Mouse (Mus musculus) hindbrain, embryonic 15.5 days (tissue): ENCODE results near the gene Apobec1. TPM values are rescaled to one million over a fixed set of nuclear protein-coding genes. Genes with fewer than 3 reads are reported as not detected.
"Not testable (repeated sequence)": the region's sequence is repeated elsewhere in the genome, so short reads cannot be mapped to it uniquely, and the experiment has no call there.

Experiments used
- ATAC-seq: fragments of 200-750 bp; cut with Nextera tagmentation; 2 replicates; pipeline ENCODE4 v1.8.0; 2017; ENCODE audit warnings: low read depth, moderate number of reproducible peaks, moderate TSS enrichment; ENCODE audit not compliant: low FRiP score
- H3K27ac ChIP-seq: fragments of 300-500 bp; sonication (generic); replicated peaks from 2 replicates; pipeline ENCODE4 v1.5.1; 2015; ENCODE audit warnings: mild to moderate bottlenecking, inconsistent platforms
- H3K27me3 ChIP-seq: fragments of 300-500 bp; sonication (generic); 2 replicates; pipeline ENCODE4 v1.6.1; 2015; ENCODE audit warnings: control low read depth, inconsistent platforms
- H3K36me3 ChIP-seq: fragments of 300-500 bp; sonication (generic); 2 replicates; pipeline ENCODE4 v1.6.1; 2015; ENCODE audit warnings: control low read depth, inconsistent platforms
- H3K4me1 ChIP-seq: fragments of 300-500 bp; sonication (generic); replicated peaks from 2 replicates; pipeline ENCODE4 v1.6.1; 2015; ENCODE audit warnings: control low read depth, inconsistent platforms
- H3K4me2 ChIP-seq: fragments of 300-500 bp; sonication (generic); 2 replicates; pipeline ENCODE4 v1.6.1; 2015; ENCODE audit warnings: moderate library complexity, mild to moderate bottlenecking, inconsistent platforms
- H3K4me3 ChIP-seq: fragments of 300-500 bp; sonication (generic); 2 replicates; pipeline ENCODE4 v1.5.1; 2015; ENCODE audit warnings: mild to moderate bottlenecking, inconsistent platforms
- H3K9ac ChIP-seq: fragments of 300-500 bp; sonication (generic); 2 replicates; pipeline ENCODE4 v1.6.1; 2015; ENCODE audit warnings: inconsistent platforms
- H3K9me3 ChIP-seq: fragments of 300-500 bp; sonication (generic); 2 replicates; pipeline ENCODE4 v1.6.1; 2016; ENCODE audit warnings: control low read depth, inconsistent platforms
- WGBS: fragments of 180-500 bp; shearing (Covaris S2); methylation state at CpG from one replicate; pipeline ENCODE4 v1.1.7; 2015; 5-methylcytosine and 5-hydroxymethylcytosine counted together
- polyA plus RNA-seq: library from polyadenylated mRNA; unstranded; fragments of >200 nt; fragmentation: Nextera tagmentation; extraction: Ambion mirVana; gene quantifications from 2 replicates; pipeline ENCODE4 v1.2.1, GENCODE M21; 2015

Apobec1 gene
- polyA plus RNA-seq, 1 experiment from 2014 or later, result 1.4 TPM

- not testable (repeated sequence) for ATAC-seq, H3K4me1 ChIP-seq, H3K27me3 ChIP-seq, H3K9ac ChIP-seq, H3K4me3 ChIP-seq, H3K9me3 ChIP-seq, H3K4me2 ChIP-seq, H3K27ac ChIP-seq, H3K36me3 ChIP-seq
- 87% methylated on average over 1 of the region's 1 CpGs for WGBS
Observed at GRCm38 (mm10) chr6:122575037-122575436, 27.2 kb downstream of the Apobec1 start.

DNA sequence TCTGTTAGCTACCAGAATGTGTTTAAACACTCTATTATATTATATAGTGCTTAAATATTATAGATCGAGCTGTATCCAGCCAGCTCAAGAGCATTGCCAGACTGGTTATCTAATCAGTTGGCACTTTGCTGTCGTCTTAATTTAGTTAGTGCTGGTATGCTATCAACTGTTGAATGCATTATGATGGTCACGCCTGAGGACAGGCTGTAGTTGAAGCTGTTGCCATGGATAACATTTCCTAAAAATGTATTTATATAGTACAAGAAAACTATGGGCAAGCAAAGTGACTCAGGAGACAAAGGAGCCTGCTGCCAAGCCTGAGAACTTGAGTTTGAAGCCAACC, 30.7 kb downstream of the Apobec1 start:
- ATAC-seq, result no peak
- Histone ChIP-seq H3K9me3 (no peaks in the 10 kb centered on the region), H3K4me1 (no peaks in the 10 kb centered on the region), H3K27ac (no peak overlapping the region), H3K27me3 (no peaks in the 10 kb centered on the region), H3K4me3 (no peak overlapping the region), H3K4me2 (no peak overlapping the region), H3K36me3 (no peaks in the 10 kb centered on the region), H3K9ac (no peak overlapping the region)
- 87% methylated on average over 3 of the region's 3 CpGs for whole genome bisulfite sequencing

GRCm38 (mm10) chr6:122570695-122571616, 31.3 kb downstream of the Apobec1 start:
- no peak for ATAC-seq
- no peak overlapping the region for H3K4me2 ChIP-seq
- no peaks in the 10 kb centered on the region for H3K36me3 ChIP-seq
- H3K4me3 ChIP-seq, result no peak overlapping the region
- H3K27ac ChIP-seq, result no peak overlapping the region
- H3K9ac ChIP-seq, result no peak overlapping the region
- 72% methylated on average over 8 of the region's 8 CpGs for WGBS
- H3K27me3 ChIP-seq, result no peaks in the 10 kb centered on the region
- H3K4me1 ChIP-seq, result no peaks in the 10 kb centered on the region
- no peaks in the 10 kb centered on the region for H3K9me3 ChIP-seq

GRCm38 (mm10) chr6:122569762-122570161, 32.5 kb downstream of the Apobec1 start:
- Histone ChIP-seq H3K36me3 (no peaks in the 10 kb centered on the region), H3K27me3 (no peaks in the 10 kb centered on the region), H3K9me3 (no peaks in the 10 kb centered on the region), H3K27ac (no peak overlapping the region), H3K4me3 (no peak overlapping the region), H3K4me1 (no peaks in the 10 kb centered on the region), H3K9ac (no peak overlapping the region), H3K4me2 (no peak overlapping the region)
- ATAC-seq, result 0 out of 2 replicates have a peak, but pooled peaks have one; percentile 28
- WGBS, result 75% methylated on average over 1 of the region's 1 CpGs

DNA sequence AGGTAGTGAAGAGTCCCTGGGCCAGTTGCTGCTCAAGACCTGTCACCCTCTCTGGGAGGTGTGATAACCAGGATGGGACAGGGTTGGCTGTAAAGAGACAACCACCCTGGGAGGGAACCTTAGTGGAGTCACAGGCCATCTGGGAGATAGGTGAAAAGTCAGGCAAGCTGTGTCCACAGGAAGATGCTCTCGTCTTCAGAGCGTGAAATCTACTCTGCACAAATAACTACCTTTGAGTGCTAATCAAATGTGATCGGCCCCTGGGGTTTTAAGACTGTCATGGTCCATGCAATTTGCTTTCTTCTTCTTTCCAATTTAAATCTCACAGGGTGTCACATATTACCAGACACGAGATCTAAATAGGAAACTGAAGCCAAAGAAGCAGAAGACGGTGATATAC, 33.1 kb downstream of the Apobec1 start:
- 56% methylated on average over 5 of the region's 5 CpGs for WGBS
- Histone ChIP-seq H3K4me1 (no peaks in the 10 kb centered on the region), H3K36me3 (no peaks in the 10 kb centered on the region), H3K27ac (no peak overlapping the region), H3K9ac (no peak overlapping the region), H3K9me3 (no peaks in the 10 kb centered on the region), H3K27me3 (no peaks in the 10 kb centered on the region), H3K4me2 (no peak overlapping the region), H3K4me3 (no peak overlapping the region)
- ATAC-seq, result no peak

GRCm38 (mm10) chr6:122565070-122565784, 37.0 kb downstream of the Apobec1 start:
- ATAC-seq, result no peak
- Histone ChIP-seq H3K9me3 (no peaks in the 10 kb centered on the region), H3K36me3 (no peaks in the 10 kb centered on the region), H3K4me3 (no peak overlapping the region), H3K4me1 (0 out of 2 replicates have a peak, but pooled peaks cover 2% of the 10 kb centered on the region), H3K27me3 (no peaks in the 10 kb centered on the region), H3K9ac (no peak overlapping the region), H3K27ac (no peak overlapping the region), H3K4me2 (no peak overlapping the region)
- 93% methylated on average over 9 of the region's 9 CpGs for WGBS

- no peak overlapping the region for H3K9ac ChIP-seq
- no peak overlapping the region for H3K27ac ChIP-seq
- peak overlapping the region; percentile 38 for H3K4me2 ChIP-seq
- 0 out of 2 replicates have a peak, but pooled peaks cover 5% of the 10 kb centered on the region for H3K4me1 ChIP-seq
- peak; percentile 46 for ATAC-seq
- WGBS, result 4% methylated on average over 6 of the region's 6 CpGs
- H3K27me3 ChIP-seq, result no peaks in the 10 kb centered on the region
- H3K36me3 ChIP-seq, result no peaks in the 10 kb centered on the region
- H3K9me3 ChIP-seq, result no peaks in the 10 kb centered on the region
- no peak overlapping the region for H3K4me3 ChIP-seq
Observed at GRCm38 (mm10) chr6:122562463-122562862, 39.8 kb downstream of the Apobec1 start.

GRCm38 (mm10) chr6:122561005-122561404, 41.2 kb downstream of the Apobec1 start:
- Histone ChIP-seq H3K27ac (no peak overlapping the region), H3K4me1 (0 out of 2 replicates have a peak, but pooled peaks cover 9% of the 10 kb centered on the region), H3K9me3 (no peaks in the 10 kb centered on the region), H3K4me2 (peak overlapping the region; percentile 43; the same call in 1 of the 2 replicates), H3K36me3 (no peaks in the 10 kb centered on the region), H3K9ac (no peak overlapping the region), H3K27me3 (no peaks in the 10 kb centered on the region), H3K4me3 (no peak overlapping the region)
- ATAC-seq, result peak; percentile 49
- WGBS, result 87% methylated on average over 20 of the region's 20 CpGs

GRCm38 (mm10) chr6:122560427-122560826, 41.8 kb downstream of the Apobec1 start:
- WGBS, result 13% methylated on average over 17 of the region's 17 CpGs
- Histone ChIP-seq H3K9me3 (no peaks in the 10 kb centered on the region), H3K4me1 (0 out of 2 replicates have a peak, but pooled peaks cover 9% of the 10 kb centered on the region), H3K4me3 (peak overlapping the region; percentile 15; the same call in 1 of the 2 replicates), H3K27ac (no peak overlapping the region), H3K9ac (no peak overlapping the region), H3K36me3 (no peaks in the 10 kb centered on the region), H3K27me3 (no peaks in the 10 kb centered on the region), H3K4me2 (peak overlapping the region; percentile 43)
- ATAC-seq, result peak; percentile 23; the same call in 1 of the 2 replicates

DNA sequence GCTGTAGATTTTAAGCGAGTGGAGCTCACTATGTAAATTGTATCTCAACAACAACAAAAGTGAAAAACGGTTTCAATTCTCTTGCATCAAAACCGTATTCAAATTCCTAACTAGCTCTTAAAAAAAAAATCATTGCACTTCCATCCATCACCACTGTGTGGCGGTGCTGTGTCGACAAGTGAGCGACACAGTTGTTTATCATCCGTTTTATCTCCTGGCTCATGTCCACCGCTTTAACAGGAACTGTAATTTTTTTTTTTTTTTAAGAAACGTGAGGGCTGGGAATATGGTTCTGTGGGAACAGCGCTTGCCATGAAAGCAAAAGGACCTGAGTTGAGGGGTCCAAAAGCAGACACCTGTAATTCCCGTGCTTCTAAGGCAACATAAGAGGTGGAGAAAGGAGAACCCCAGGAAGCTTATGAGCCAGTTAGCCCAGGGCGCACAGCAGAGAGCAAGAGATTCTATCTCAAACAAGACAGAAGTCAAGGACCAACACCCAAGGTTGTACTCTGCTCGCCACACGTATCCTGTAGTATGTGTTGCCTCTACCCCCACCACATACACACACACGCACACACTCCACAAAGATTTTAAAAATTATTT, 45.2 kb downstream of the Apobec1 start:
- no peak overlapping the region for H3K27ac ChIP-seq
- 0 out of 2 replicates have a peak, but pooled peaks cover 9% of the 10 kb centered on the region for H3K4me1 ChIP-seq
- H3K27me3 ChIP-seq, result 0 out of 2 replicates have a peak, but pooled peaks cover 2% of the 10 kb centered on the region
- peak overlapping the region; percentile 26 for H3K4me3 ChIP-seq
- H3K9me3 ChIP-seq, result no peaks in the 10 kb centered on the region
- WGBS, result 24% methylated on average over 15 of the region's 15 CpGs
- peak overlapping the region; percentile 50 for H3K4me2 ChIP-seq
- peak; percentile 35; the same call in 1 of the 2 replicates for ATAC-seq
- H3K9ac ChIP-seq, result no peak overlapping the region
- no peaks in the 10 kb centered on the region for H3K36me3 ChIP-seq

DNA sequence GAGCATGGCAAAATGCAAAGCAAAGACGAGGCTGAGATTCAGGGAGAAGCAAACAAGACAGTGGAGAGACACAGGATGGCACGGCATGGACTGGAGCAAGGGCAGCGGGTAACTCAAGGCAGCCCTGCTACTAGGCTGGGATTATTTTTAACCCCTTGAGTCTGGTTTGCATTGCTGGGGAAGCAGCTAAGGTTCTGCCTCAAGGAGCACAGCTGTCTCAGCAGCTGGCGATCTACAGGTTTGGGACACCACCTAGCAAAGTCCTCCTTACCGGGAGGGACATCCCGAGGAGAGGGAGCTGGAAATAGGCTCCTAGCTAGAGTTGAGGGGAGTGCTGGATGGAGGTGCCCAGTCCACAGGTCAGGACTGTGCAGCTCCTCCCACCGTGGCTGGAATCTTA, 47.0 kb downstream of the Apobec1 start:
- Histone ChIP-seq H3K9me3 (no peaks in the 10 kb centered on the region), H3K4me3 (no peak overlapping the region), H3K36me3 (no peaks in the 10 kb centered on the region), H3K27me3 (0 out of 2 replicates have a peak, but pooled peaks cover 2% of the 10 kb centered on the region), H3K4me2 (no peak overlapping the region), H3K27ac (no peak overlapping the region), H3K4me1 (0 out of 2 replicates have a peak, but pooled peaks cover 8% of the 10 kb centered on the region), H3K9ac (no peak overlapping the region)
- ATAC-seq, result no peak
- WGBS, result 50% methylated on average over 7 of the region's 7 CpGs
